Mouse (Mus musculus) heart, embryonic 13.5 days (tissue): ENCODE data around the gene Tm4sf5. TPM values are rescaled to one million over a fixed set of nuclear protein-coding genes. Genes with fewer than 3 reads are reported as not detected.

Experiments
- ATAC-seq: fragments of 200-750 bp; cut with Nextera tagmentation; 2 replicates; pipeline ENCODE4 v1.8.0; 2017; ENCODE audit warnings: moderate TSS enrichment; ENCODE audit not compliant: insufficient number of reproducible peaks, low FRiP score, low TSS enrichment; ENCODE audit errors: extremely low read depth
- H3K27ac ChIP-seq: fragments of 300-500 bp; sonication (generic); replicated peaks from 2 replicates; pipeline ENCODE4 v1.5.1; 2015; ENCODE audit warnings: moderate library complexity, mild to moderate bottlenecking, inconsistent platforms
- H3K27me3 ChIP-seq: fragments of 300-500 bp; sonication (generic); replicated peaks from 2 replicates; pipeline ENCODE4 v1.6.1; 2015; ENCODE audit warnings: mild to moderate bottlenecking, inconsistent platforms
- H3K36me3 ChIP-seq: fragments of 300-500 bp; sonication (generic); 2 replicates; pipeline ENCODE4 v1.6.1; 2015; ENCODE audit warnings: mild to moderate bottlenecking, inconsistent platforms
- H3K4me1 ChIP-seq: fragments of 300-500 bp; sonication (generic); 2 replicates; pipeline ENCODE4 v1.6.1; 2015; ENCODE audit warnings: inconsistent platforms
- H3K4me2 ChIP-seq: fragments of 300-500 bp; sonication (generic); 2 replicates; pipeline ENCODE4 v1.6.1; 2015; ENCODE audit warnings: inconsistent platforms, mild to moderate bottlenecking, moderate library complexity
- H3K4me3 ChIP-seq: fragments of 300-500 bp; sonication (generic); 2 replicates; pipeline ENCODE4 v1.5.1; 2015; ENCODE audit warnings: moderate library complexity, mild to moderate bottlenecking, inconsistent platforms
- H3K9ac ChIP-seq: fragments of 300-500 bp; sonication (generic); 2 replicates; pipeline ENCODE4 v1.6.1; 2015; ENCODE audit warnings: inconsistent platforms, mild to moderate bottlenecking, moderate library complexity
- H3K9me3 ChIP-seq: fragments of 300-500 bp; sonication (generic); 2 replicates; pipeline ENCODE4 v1.6.1; 2016; ENCODE audit warnings: inconsistent platforms
- WGBS: fragments of 180-500 bp; shearing (Covaris S2); methylation state at CpG from one replicate; pipeline ENCODE4 v1.1.7; 2015; ENCODE audit warnings: mixed read lengths; 5-methylcytosine and 5-hydroxymethylcytosine counted together
- polyA plus RNA-seq: library from polyadenylated mRNA; unstranded; fragments of >200 nt; fragmentation: Nextera tagmentation; extraction: Ambion mirVana; gene quantifications from 2 replicates; pipeline ENCODE4 v1.2.1, GENCODE M21; 2015

Gene Tm4sf5
- polyA plus RNA-seq, 1 experiment from 2014 or later, result 8.4 TPM

DNA sequence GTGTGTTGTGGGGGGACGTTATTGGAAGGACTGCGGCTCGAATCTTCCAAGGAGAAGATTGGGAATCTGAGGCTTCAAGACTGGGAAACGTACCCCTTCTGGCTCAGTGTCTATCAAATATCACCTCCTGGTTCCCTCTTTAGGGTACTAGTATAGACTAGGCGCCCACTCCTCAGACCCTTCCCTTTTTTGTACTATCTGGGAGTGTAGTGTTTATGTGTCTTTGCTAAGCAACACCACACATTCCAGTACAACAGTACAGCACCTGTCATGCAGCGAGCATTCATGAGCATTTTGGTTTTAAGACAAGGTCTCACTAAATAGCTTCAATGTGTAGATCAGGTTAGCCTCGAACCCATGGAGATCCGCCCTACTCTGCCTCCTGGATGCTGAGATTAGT is 46.5 kb downstream of the Tm4sf5 start:
- ATAC-seq, result no peak
- no peak overlapping the region for H3K4me2 ChIP-seq
- H3K36me3 ChIP-seq, result peaks cover 37% of the 10 kb centered on the region
- H3K4me3 ChIP-seq, result no peak overlapping the region
- 82% methylated on average over 8 of the region's 8 CpGs for WGBS
- no peaks in the 10 kb centered on the region for H3K4me1 ChIP-seq
- H3K27me3 ChIP-seq, result no peaks in the 10 kb centered on the region
- no peaks in the 10 kb centered on the region for H3K9me3 ChIP-seq
- H3K27ac ChIP-seq, result no peak overlapping the region
- H3K9ac ChIP-seq, result no peak overlapping the region

DNA sequence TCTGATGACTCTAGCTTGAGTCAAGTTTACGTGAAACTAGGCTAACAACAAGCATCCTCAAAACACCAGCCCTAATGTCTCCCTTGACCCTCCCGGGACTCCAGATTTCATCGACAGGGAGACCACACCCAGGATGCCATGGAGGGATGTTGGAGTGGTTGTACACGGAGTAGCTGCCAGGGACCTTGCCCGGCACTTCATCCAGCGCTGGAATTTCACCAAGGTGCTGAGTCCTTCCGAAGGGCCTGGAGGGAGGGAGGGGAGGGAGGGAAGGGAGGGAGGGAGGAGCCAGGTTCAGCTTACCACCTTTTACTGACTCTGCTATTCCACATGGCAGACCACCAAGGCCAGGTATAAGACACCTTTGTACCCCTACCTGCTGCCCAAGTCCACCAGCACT is 48.9 kb downstream of the Tm4sf5 start:
- no peaks in the 10 kb centered on the region for H3K9me3 ChIP-seq
- H3K36me3 ChIP-seq, result peaks cover 53% of the 10 kb centered on the region
- H3K4me2 ChIP-seq, result no peak overlapping the region
- ATAC-seq, result no peak
- no peak overlapping the region for H3K9ac ChIP-seq
- WGBS, result 39% methylated on average over 7 of the region's 7 CpGs
- no peaks in the 10 kb centered on the region for H3K4me1 ChIP-seq
- no peaks in the 10 kb centered on the region for H3K27me3 ChIP-seq
- H3K27ac ChIP-seq, result no peak overlapping the region
- H3K4me3 ChIP-seq, result no peak overlapping the region

DNA sequence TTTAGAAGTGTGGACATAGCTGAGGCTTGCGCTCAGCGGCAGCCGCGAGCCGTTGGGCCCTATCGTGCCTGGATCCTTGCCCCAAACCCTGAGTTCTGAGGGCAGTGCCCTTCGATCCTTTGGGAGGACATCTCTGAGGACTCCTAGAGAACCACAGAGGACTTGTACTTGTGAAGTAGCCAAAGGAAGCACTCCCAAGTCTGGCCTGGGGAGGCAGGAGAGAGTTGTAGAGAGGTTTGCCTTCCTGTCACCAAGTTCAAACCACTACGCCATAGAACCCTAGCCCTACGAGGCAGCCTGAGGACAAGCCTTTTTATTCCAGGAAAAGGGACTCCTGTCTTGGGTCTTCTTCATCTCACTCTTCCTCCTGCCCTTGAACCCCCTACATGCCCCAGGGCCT is 52.5 kb downstream of the Tm4sf5 start:
- H3K4me3 ChIP-seq, result no peak overlapping the region
- no peaks in the 10 kb centered on the region for H3K27me3 ChIP-seq
- peaks cover 50% of the 10 kb centered on the region for H3K36me3 ChIP-seq
- H3K9ac ChIP-seq, result no peak overlapping the region
- H3K4me2 ChIP-seq, result no peak overlapping the region
- H3K4me1 ChIP-seq, result peaks cover 7% of the 10 kb centered on the region
- no peaks in the 10 kb centered on the region for H3K9me3 ChIP-seq
- ATAC-seq, result no peak
- 88% methylated on average over 9 of the region's 9 CpGs for WGBS
- no peak overlapping the region for H3K27ac ChIP-seq

Other genes with a start within 250 kb of the Tm4sf5 start
- gene Alox12, start 249.9 kb upstream of the Tm4sf5 start, polyA plus RNA-seq, result 2.5 and 3.5 TPM in 2 replicates
- not detected in 2 replicates for gene Alox12e, start 182.6 kb upstream of the Tm4sf5 start, polyA plus RNA-seq
- gene Alox15, start 153.2 kb upstream of the Tm4sf5 start, polyA plus RNA-seq, result 0.05 TPM in 1 of 2 replicates, not detected in the other
- 23.3 and 23.6 TPM in 2 replicates for gene Pelp1, start 95.2 kb upstream of the Tm4sf5 start, polyA plus RNA-seq
- gene Arrb2, start 72.6 kb upstream of the Tm4sf5 start, polyA plus RNA-seq, result 11.2 and 13.2 TPM in 2 replicates
- 25.5 and 26.2 TPM in 2 replicates for gene Med11, start 53.3 kb upstream of the Tm4sf5 start, polyA plus RNA-seq
- gene Zmynd15, start 45.8 kb upstream of the Tm4sf5 start, polyA plus RNA-seq, result 1.4 and 1.5 TPM in 2 replicates
- gene Cxcl16, start 45.3 kb upstream of the Tm4sf5 start, polyA plus RNA-seq, result 6.8 and 6.9 TPM in 2 replicates
- gene Vmo1, start 9.4 kb downstream of the Tm4sf5 start, polyA plus RNA-seq, result 0.31 TPM in 1 of 2 replicates, not detected in the other
- 0.12 and 0.99 TPM in 2 replicates for gene Gltpd2, start 14.0 kb downstream of the Tm4sf5 start, polyA plus RNA-seq
- 636 and 691 TPM in 2 replicates for gene Psmb6, start 20.1 kb downstream of the Tm4sf5 start, polyA plus RNA-seq
- not detected in 2 replicates for gene Gm40193, start 27.7 kb downstream of the Tm4sf5 start, polyA plus RNA-seq
- gene Pld2, start 34.8 kb downstream of the Tm4sf5 start, polyA plus RNA-seq, result 9.3 and 11.2 TPM in 2 replicates
- gene Mink1, start 57.6 kb downstream of the Tm4sf5 start, polyA plus RNA-seq, result 8.8 and 9.8 TPM in 2 replicates
- gene 4930544D05Rik, start 110.6 kb downstream of the Tm4sf5 start, polyA plus RNA-seq, result not detected in 2 replicates
- gene Chrne, start 114.0 kb downstream of the Tm4sf5 start, polyA plus RNA-seq, result not detected in 2 replicates
- 0.86 and 1.0 TPM in 2 replicates for gene Gp1ba, start 133.9 kb downstream of the Tm4sf5 start, polyA plus RNA-seq
- gene Rnf167, start 142.0 kb downstream of the Tm4sf5 start, polyA plus RNA-seq, result 66.3 and 73.8 TPM in 2 replicates
- gene Slc25a11, start 142.2 kb downstream of the Tm4sf5 start, polyA plus RNA-seq, result 234 and 262 TPM in 2 replicates
- gene Pfn1, start 149.4 kb downstream of the Tm4sf5 start, polyA plus RNA-seq, result 1,587 and 1,588 TPM in 2 replicates
- 273 and 322 TPM in 2 replicates for gene Eno3, start 152.0 kb downstream of the Tm4sf5 start, polyA plus RNA-seq
- gene Spag7, start 164.2 kb downstream of the Tm4sf5 start, polyA plus RNA-seq, result 175 and 206 TPM in 2 replicates
- 10.1 and 12.0 TPM in 2 replicates for gene Camta2, start 182.9 kb downstream of the Tm4sf5 start, polyA plus RNA-seq
- gene Inca1, start 194.9 kb downstream of the Tm4sf5 start, polyA plus RNA-seq, result 1.8 and 2.0 TPM in 2 replicates
- gene Kif1c, start 195.3 kb downstream of the Tm4sf5 start, polyA plus RNA-seq, result 4.0 and 4.3 TPM in 2 replicates